16 mouse cellular contexts compared by ENCODE assay signal in the genomic region with DNA sequence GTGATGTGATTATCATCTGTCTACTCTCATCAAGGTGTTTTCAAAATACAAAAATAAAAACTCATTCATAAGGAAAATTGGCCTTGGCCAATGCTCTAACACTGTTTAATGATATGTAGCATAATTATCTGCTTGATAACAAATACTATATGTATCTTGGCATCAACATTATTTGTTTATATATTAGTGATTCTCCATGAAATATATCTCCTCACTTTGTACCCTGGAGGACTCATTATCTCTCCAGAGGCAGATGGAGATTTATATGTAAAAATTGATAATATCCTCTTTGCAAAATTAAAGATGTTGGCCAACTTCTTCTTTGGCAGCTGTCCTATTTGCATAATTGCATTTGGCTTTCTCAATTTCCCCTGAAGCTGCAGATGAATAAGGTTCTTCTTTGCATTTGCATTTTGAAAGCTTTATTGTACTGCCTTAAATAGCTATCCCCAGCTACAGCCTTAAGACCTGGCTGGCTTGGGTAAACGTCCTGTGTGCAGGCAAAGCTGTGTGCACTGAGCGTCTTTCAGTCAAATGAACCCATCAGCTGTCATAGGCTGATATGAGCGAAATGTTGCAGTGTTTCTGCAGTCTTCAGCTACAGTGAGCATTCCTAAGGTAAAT.
A peak's percentile ranks its signal among the peaks of the same experiment; 100 is the strongest.
DNase-seq lines count a peak whose midpoint lies in the region; ATAC-seq lines count a peak whose summit lies in the region.
"Had no signal": no experiment of that assay in that cellular context is flagged by ENCODE, and none has a peak within 500 bp of the region (broad histone marks: within the 10 kb centered on the region; RNA-seq: fewer than 3 reads in every experiment).

No protein-coding gene starts in this region.

- peaks cover 7% of the 10 kb centered on the region for H3K4me1 ChIP-seq in forebrain, embryonic 16.5 days (replicated peaks; ENCODE audit: control insufficient read depth, insufficient read depth, low read length)
- no peaks in the 10 kb centered on the region for H3K4me1 ChIP-seq in midbrain, embryonic 12.5 days
- H3K4me1 ChIP-seq: embryonic facial prominence, embryonic 13.5 days had no signal

- ATAC-seq in frontal cortex, adult (ENCODE audit: low TSS enrichment), result peak; percentile 25
- peak; percentile 86 for ATAC-seq in forebrain, embryonic 16.5 days
- ATAC-seq in midbrain, embryonic 12.5 days (ENCODE audit: low FRiP score, low read depth), result peak; percentile 64
- no peak for ATAC-seq in erythroid progenitor cell, adult 5-6 weeks (replicated peaks; ENCODE audit: low FRiP score, poor library complexity, severe bottlenecking)
- ATAC-seq: Patski had no signal

- H3K4me2 ChIP-seq in forebrain, embryonic 16.5 days (ENCODE audit: low read length), result no peak overlapping the region
- no peak overlapping the region for H3K4me2 ChIP-seq in midbrain, embryonic 12.5 days (replicated peaks)
- H3K4me2 ChIP-seq: embryonic facial prominence, embryonic 13.5 days; liver, embryonic 13.5 days had no signal

- no peaks in the 10 kb centered on the region for H3K9me3 ChIP-seq in forebrain, embryonic 16.5 days (ENCODE audit: control insufficient read depth, low read length)
- H3K9me3 ChIP-seq in midbrain, embryonic 12.5 days, result no peaks in the 10 kb centered on the region
- H3K9me3 ChIP-seq: embryonic facial prominence, embryonic 13.5 days; liver, embryonic 13.5 days; megakaryocyte, embryonic 14.5 days had no signal

- no peak overlapping the region for H3K27ac ChIP-seq in forebrain, embryonic 16.5 days (ENCODE audit: low read length)
- H3K27ac ChIP-seq in midbrain, embryonic 12.5 days (replicated peaks), result peak overlapping the region; percentile 60; the same call in 1 of the 2 replicates
- H3K27ac ChIP-seq: embryonic facial prominence, embryonic 13.5 days; liver, embryonic 13.5 days had no signal

- H3K4me3 ChIP-seq in forebrain, embryonic 16.5 days (replicated peaks; ENCODE audit: low read length), result no peak overlapping the region
- H3K4me3 ChIP-seq in midbrain, embryonic 12.5 days, result no peak overlapping the region
- H3K4me3 ChIP-seq: embryonic facial prominence, embryonic 13.5 days; liver, embryonic 13.5 days; megakaryocyte, embryonic 14.5 days had no signal

- 17% methylated on average over 3 of the region's 3 CpGs for WGBS in forebrain, embryonic 16.5 days
- WGBS in midbrain, embryonic 12.5 days, result 41% methylated on average over 3 of the region's 3 CpGs

- DNase-seq in frontal cortex, postnatal 25 days (ENCODE audit: low spot score in 2 of 2), result no peak
- DNase-seq in 416B (ENCODE audit: low read depth), result peak; percentile 38
- DNase-seq in thymus, postnatal 14 days, result no peak
- no peak for DNase-seq in urinary bladder, postnatal 25 days (ENCODE audit: low spot score)
- DNase-seq: adrenal gland, adult 2 months; cerebellum, adult 11-12 months; gastrocnemius, postnatal 14 days; kidney, adult 2 months; liver, embryonic 13.5 days had no signal

- no peaks in the 10 kb centered on the region for H3K27me3 ChIP-seq in forebrain, embryonic 16.5 days (replicated peaks; ENCODE audit: control insufficient read depth, insufficient read depth, low read length)
- no peaks in the 10 kb centered on the region for H3K27me3 ChIP-seq in midbrain, embryonic 12.5 days
- H3K27me3 ChIP-seq: embryonic facial prominence, embryonic 13.5 days; liver, embryonic 13.5 days; Patski had no signal

- H3K36me3 ChIP-seq in forebrain, embryonic 16.5 days (ENCODE audit: control insufficient read depth, insufficient read depth), result no peaks in the 10 kb centered on the region
- no peaks in the 10 kb centered on the region for H3K36me3 ChIP-seq in midbrain, embryonic 12.5 days
- H3K36me3 ChIP-seq: embryonic facial prominence, embryonic 13.5 days; liver, embryonic 13.5 days had no signal

- H3K9ac ChIP-seq in forebrain, embryonic 16.5 days (replicated peaks; ENCODE audit: low read depth, low read length), result no peak overlapping the region
- no peak overlapping the region for H3K9ac ChIP-seq in midbrain, embryonic 12.5 days (replicated peaks)
- H3K9ac ChIP-seq: embryonic facial prominence, embryonic 13.5 days; liver, embryonic 13.5 days had no signal
